In genomic region chr8:124947865-124948732, GRCm38 (mm10) we compare ENCODE assay signal across 8 mouse cellular contexts. TPM values are rescaled to one million over a fixed set of nuclear protein-coding genes. Genes with fewer than 3 reads are reported as not detected.
A peak's percentile ranks its signal among the peaks of the same experiment; 100 is the strongest.
DNase-seq lines count a peak whose midpoint lies in the region; ATAC-seq lines count a peak whose summit lies in the region.

No protein-coding gene starts in this region.

- DNase-seq in heart, adult 11 months = peak; percentile 96
- DNase-seq in heart, adult 8-10 months (ENCODE audit: low spot score) = no peak
- DNase-seq in cerebellum, postnatal 10 days = peak; percentile 72
- peak; percentile 47 for DNase-seq in gastrocnemius, postnatal 14 days

- no peaks in the 10 kb centered on the region for H3K36me3 ChIP-seq in limb, embryonic 15.5 days
- no peaks in the 10 kb centered on the region for H3K36me3 ChIP-seq in midbrain, embryonic 16.5 days (ENCODE audit: control insufficient read depth, insufficient read depth, low read length)
- H3K36me3 ChIP-seq in stomach, embryonic 14.5 days (ENCODE audit: control insufficient read depth, insufficient read depth, low read length) = no peaks in the 10 kb centered on the region; the same call in 1 of the 2 replicates

- H3K9ac ChIP-seq in limb, embryonic 15.5 days = peak overlapping the region; percentile 87
- H3K9ac ChIP-seq in midbrain, embryonic 16.5 days (ENCODE audit: low read depth, low read length) = peak overlapping the region; percentile 93
- H3K9ac ChIP-seq in stomach, embryonic 14.5 days (replicated peaks; ENCODE audit: low read depth, low read length) = peak overlapping the region; percentile 95

- peak; percentile 34 for ATAC-seq in inflammation-experienced regulatory T-cells, adult 6 months
- no peak for ATAC-seq in limb, embryonic 15.5 days (ENCODE audit: insufficient number of reproducible peaks, low FRiP score, low TSS enrichment, low read depth)
- ATAC-seq in midbrain, embryonic 16.5 days = peak; percentile 49
- ATAC-seq in stomach, embryonic 14.5 days (ENCODE audit: insufficient number of reproducible peaks, insufficient read depth, low FRiP score, low read depth) = peak; percentile 21; the same call in 1 of the 2 replicates

- peak overlapping the region; percentile 86 for H3K4me3 ChIP-seq in limb, embryonic 15.5 days
- peak overlapping the region; percentile 88 for H3K4me3 ChIP-seq in midbrain, embryonic 16.5 days (ENCODE audit: low read depth, low read length)
- H3K4me3 ChIP-seq in stomach, embryonic 14.5 days (ENCODE audit: low read depth, low read length) = peak overlapping the region; percentile 86

- intact Hi-C loops in gastrocnemius, postnatal 14 days (cut with DNase I; ENCODE audit: low total_unique reads) = loop anchor here (5.0 to 10.0 kb wide), 2 partner anchors 36 to 53 kb away; partner anchors contain the start of genes Exoc8 and Sprtn

- no peaks in the 10 kb centered on the region for H3K9me3 ChIP-seq in limb, embryonic 15.5 days
- H3K9me3 ChIP-seq in midbrain, embryonic 16.5 days (replicated peaks; ENCODE audit: control insufficient read depth, low read length, poor library complexity, severe bottlenecking) = no peaks in the 10 kb centered on the region
- no peaks in the 10 kb centered on the region for H3K9me3 ChIP-seq in stomach, embryonic 14.5 days (ENCODE audit: control insufficient read depth, low read depth, low read length)

- H3K27ac ChIP-seq in limb, embryonic 15.5 days = peak overlapping the region; percentile 96
- H3K27ac ChIP-seq in midbrain, embryonic 16.5 days (ENCODE audit: low read length) = peak overlapping the region; percentile 98
- peak overlapping the region; percentile 92 for H3K27ac ChIP-seq in stomach, embryonic 14.5 days (ENCODE audit: low read length)

- under 1% methylated on average over 62 of the region's 67 CpGs for WGBS in limb, embryonic 15.5 days
- WGBS in midbrain, embryonic 16.5 days = under 1% methylated on average over 57 of the region's 67 CpGs
- under 1% methylated on average over 67 of the region's 67 CpGs for WGBS in stomach, embryonic 14.5 days

- H3K27me3 ChIP-seq in limb, embryonic 15.5 days = no peaks in the 10 kb centered on the region
- no peaks in the 10 kb centered on the region for H3K27me3 ChIP-seq in midbrain, embryonic 16.5 days (ENCODE audit: control insufficient read depth, insufficient read depth, low read depth, low read length)
- no peaks in the 10 kb centered on the region for H3K27me3 ChIP-seq in stomach, embryonic 14.5 days (ENCODE audit: control insufficient read depth, insufficient read depth, low read length)

- peaks cover 45% of the 10 kb centered on the region for H3K4me1 ChIP-seq in limb, embryonic 15.5 days
- peaks cover 39% of the 10 kb centered on the region for H3K4me1 ChIP-seq in midbrain, embryonic 16.5 days (ENCODE audit: control insufficient read depth, insufficient read depth, low read length)
- H3K4me1 ChIP-seq in stomach, embryonic 14.5 days (ENCODE audit: control insufficient read depth, insufficient read depth, low read length) = peaks cover 14% of the 10 kb centered on the region; the same call in 1 of the 2 replicates

- H3K4me2 ChIP-seq in limb, embryonic 15.5 days = peak overlapping the region; percentile 86
- H3K4me2 ChIP-seq in midbrain, embryonic 16.5 days (ENCODE audit: low read length) = peak overlapping the region; percentile 96
- peak overlapping the region; percentile 84 for H3K4me2 ChIP-seq in stomach, embryonic 14.5 days (replicated peaks; ENCODE audit: low read depth, low read length)

RNA-seq across cellular contexts. Expression of gene Egln1, which starts 1.0 kb away (rescaled TPM):
- 100 to 1,000 TPM; 328 to 381 (median 357) TPM for total RNA-seq in heart, adult 8-10 months (2022)
- total RNA-seq in gastrocnemius, postnatal 14 days (2021) = 10 to 100 TPM; 70.1 to 76.6 TPM
- 10 to 100 TPM in 2 of 3 experiments, 1 to 10 TPM in 1; 9.8 to 12.4 (median 12.0) TPM for polyA plus RNA-seq in inflammation-experienced regulatory T-cells, adult 6 months (2017; shearing (Covaris generic))
- polyA plus RNA-seq in limb, embryonic 15.5 days (2015; fragmentation: Nextera tagmentation; extraction: Ambion mirVana) = 13.4 and 16.5 TPM in 2 replicates
- 15.6 and 17.8 TPM in 2 replicates for polyA plus RNA-seq in midbrain, embryonic 16.5 days (2015; fragmentation: Nextera tagmentation; extraction: Ambion mirVana)
- polyA plus RNA-seq in stomach, embryonic 14.5 days (2014; fragmentation: Nextera tagmentation; extraction: Ambion mirVana) = 20.1 and 21.8 TPM in 2 replicates

RNA-seq across cellular contexts. Expression of gene Sprtn, which starts 50.4 kb away (rescaled TPM):
- 10 to 100 TPM; 11.0 to 13.7 (median 12.3) TPM for total RNA-seq in heart, adult 8-10 months (2022)
- total RNA-seq in gastrocnemius, postnatal 14 days (2021) = 1 to 10 TPM; 6.6 to 8.8 TPM
- polyA plus RNA-seq in inflammation-experienced regulatory T-cells, adult 6 months (2017; shearing (Covaris generic)) = 1 to 10 TPM; 5.9 to 7.6 (median 7.4) TPM
- 10.6 and 11.8 TPM in 2 replicates for polyA plus RNA-seq in limb, embryonic 15.5 days (2015; fragmentation: Nextera tagmentation; extraction: Ambion mirVana)
- 9.0 and 9.4 TPM in 2 replicates for polyA plus RNA-seq in midbrain, embryonic 16.5 days (2015; fragmentation: Nextera tagmentation; extraction: Ambion mirVana)
- 6.9 and 9.1 TPM in 2 replicates for polyA plus RNA-seq in stomach, embryonic 14.5 days (2014; fragmentation: Nextera tagmentation; extraction: Ambion mirVana)

RNA-seq across cellular contexts. Expression of gene Exoc8, which starts 50.6 kb away (rescaled TPM):
- total RNA-seq in heart, adult 8-10 months (2022) = 10 to 100 TPM; 18.5 to 22.5 (median 19.7) TPM
- total RNA-seq in gastrocnemius, postnatal 14 days (2021) = 1 to 10 TPM; 7.7 to 8.8 TPM
- polyA plus RNA-seq in inflammation-experienced regulatory T-cells, adult 6 months (2017; shearing (Covaris generic)) = 1 to 10 TPM; 5.8 to 8.6 (median 6.9) TPM
- 6.3 and 8.1 TPM in 2 replicates for polyA plus RNA-seq in limb, embryonic 15.5 days (2015; fragmentation: Nextera tagmentation; extraction: Ambion mirVana)
- polyA plus RNA-seq in midbrain, embryonic 16.5 days (2015; fragmentation: Nextera tagmentation; extraction: Ambion mirVana) = 14.1 and 15.3 TPM in 2 replicates
- 7.8 and 8.9 TPM in 2 replicates for polyA plus RNA-seq in stomach, embryonic 14.5 days (2014; fragmentation: Nextera tagmentation; extraction: Ambion mirVana)
